Mouse (Mus musculus) liver, embryonic 15.5 days (tissue): ENCODE data around the gene Tnrc6b. TPM values are rescaled to one million over a fixed set of nuclear protein-coding genes. Genes with fewer than 3 reads are reported as not detected.
A peak's percentile ranks its signal among the peaks of the same experiment; 100 is the strongest.

ENCODE experiments used
- ATAC-seq: fragments of 200-750 bp; cut with Nextera tagmentation; 2 replicates; pipeline ENCODE4 v1.8.0; 2017; ENCODE audit warnings: moderate number of reproducible peaks, mild to moderate bottlenecking, moderate library complexity; ENCODE audit not compliant: insufficient read depth
- H3K27ac ChIP-seq: fragments of 300-500 bp; sonication (generic); replicated peaks from 2 replicates; pipeline ENCODE4 v1.5.1; 2015; ENCODE audit warnings: mild to moderate bottlenecking, inconsistent platforms
- H3K27me3 ChIP-seq: fragments of 300-500 bp; sonication (generic); 2 replicates; pipeline ENCODE4 v1.6.1; 2015; ENCODE audit warnings: mild to moderate bottlenecking, inconsistent platforms
- H3K36me3 ChIP-seq: fragments of 300-500 bp; sonication (generic); replicated peaks from 2 replicates; pipeline ENCODE4 v1.6.1; 2015; ENCODE audit warnings: moderate library complexity, mild to moderate bottlenecking, inconsistent platforms
- H3K4me1 ChIP-seq: fragments of 300-500 bp; sonication (generic); replicated peaks from 2 replicates; pipeline ENCODE4 v1.6.1; 2015; ENCODE audit warnings: inconsistent platforms
- H3K4me2 ChIP-seq: fragments of 300-500 bp; sonication (generic); 2 replicates; pipeline ENCODE4 v1.6.1; 2015; ENCODE audit warnings: moderate library complexity, mild to moderate bottlenecking, inconsistent platforms
- H3K4me3 ChIP-seq: fragments of 300-500 bp; sonication (generic); replicated peaks from 2 replicates; pipeline ENCODE4 v1.5.1; 2015; ENCODE audit warnings: mild to moderate bottlenecking, inconsistent platforms
- H3K9ac ChIP-seq: fragments of 300-500 bp; sonication (generic); 2 replicates; pipeline ENCODE4 v1.6.1; 2015; ENCODE audit warnings: moderate library complexity, mild to moderate bottlenecking, inconsistent platforms
- H3K9me3 ChIP-seq: fragments of 300-500 bp; sonication (generic); replicated peaks from 2 replicates; pipeline ENCODE4 v1.6.1; 2016; ENCODE audit warnings: inconsistent platforms
- WGBS: fragments of 180-500 bp; shearing (Covaris S2); methylation state at CpG from one replicate; pipeline ENCODE4 v1.1.7; 2015; ENCODE audit warnings: mixed read lengths; ENCODE audit not compliant: insufficient replicate concordance; 5-methylcytosine and 5-hydroxymethylcytosine counted together
- microRNA-seq: library from miRNA; unstranded; fragments of <30 nt; microRNA quantifications from one replicate; pipeline ENCODE4, GENCODE M21; 2016
- polyA plus RNA-seq: library from polyadenylated mRNA; unstranded; fragments of >200 nt; fragmentation: Nextera tagmentation; extraction: Ambion mirVana; gene quantifications from 2 replicates; pipeline ENCODE4 v1.2.1, GENCODE M21; 2015

The Tnrc6b gene
- polyA plus RNA-seq, 1 experiment from 2014 or later, result 18.3 TPM

DNA sequence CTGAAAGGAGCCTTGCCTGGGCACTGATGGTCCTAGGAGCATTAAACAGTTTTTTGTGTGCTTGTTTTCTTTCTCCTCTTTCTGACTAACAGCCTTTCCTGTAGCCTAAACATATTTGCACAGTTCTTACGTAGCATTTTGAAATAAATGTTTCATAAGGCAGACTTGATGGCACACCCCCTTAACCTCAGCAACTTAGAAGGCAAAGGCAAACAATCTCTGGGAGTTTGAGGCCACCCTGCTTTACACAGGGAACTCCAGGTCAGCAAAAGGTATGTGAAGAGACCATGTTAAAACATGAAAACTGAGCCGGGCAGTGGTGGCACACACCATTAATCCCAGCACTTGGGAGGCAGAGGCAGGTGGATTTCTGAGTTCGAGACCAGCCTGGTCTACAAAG, 264.6 kb downstream of the Tnrc6b start:
- Histone ChIP-seq H3K27ac (no peak overlapping the region), H3K4me1 (peaks cover 29% of the 10 kb centered on the region), H3K4me3 (no peak overlapping the region), H3K36me3 (no peaks in the 10 kb centered on the region), H3K4me2 (no peak overlapping the region), H3K9me3 (no peaks in the 10 kb centered on the region), H3K27me3 (no peaks in the 10 kb centered on the region), H3K9ac (no peak overlapping the region)
- 65% methylated on average over 3 of the region's 3 CpGs for WGBS
- no peak for ATAC-seq

DNA sequence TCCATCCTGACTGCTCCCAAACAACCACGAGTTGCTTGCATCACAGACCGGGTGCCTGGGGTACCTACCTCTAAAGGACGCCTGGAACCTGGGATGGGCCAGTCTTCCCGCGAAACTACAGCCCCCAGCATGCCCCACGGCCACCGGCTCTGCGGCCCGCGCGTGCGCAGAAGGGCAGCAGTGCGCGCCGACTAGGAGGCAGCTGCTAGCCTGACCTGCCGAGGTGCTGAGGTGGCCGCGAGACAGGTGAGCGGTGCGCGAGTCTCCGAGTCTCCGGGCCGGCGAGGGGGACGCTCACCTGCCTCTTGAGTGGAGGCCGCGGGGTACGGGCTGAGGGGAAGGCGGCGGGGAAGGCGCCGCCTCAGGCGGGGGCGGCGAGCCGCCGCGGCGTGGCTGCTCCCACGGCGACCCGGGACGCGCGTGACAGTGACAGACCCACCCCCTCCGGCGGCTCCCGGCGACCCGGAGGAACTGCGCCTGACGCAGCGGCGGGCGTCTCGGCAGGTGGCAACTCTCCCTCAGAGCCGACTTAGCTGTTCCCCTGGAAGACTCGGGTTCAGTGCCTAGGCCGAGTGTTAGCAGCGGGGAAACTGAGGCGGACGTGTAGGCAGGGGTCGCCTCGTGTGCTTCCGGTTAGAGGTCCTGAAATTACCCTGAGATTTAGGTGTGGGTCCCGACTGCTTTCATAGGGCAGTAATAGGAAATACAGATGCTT, 266.7 kb downstream of the Tnrc6b start, which contains the start of gene Sgsm3:
Gene Sgsm3 (plus strand): TSS at position 146 of the 715 bp plus-strand sequence.
- peak within 1 kb of the TSS; percentile 86 for H3K4me3 ChIP-seq
- under 1% methylated on average over 67 of the region's 67 CpGs for WGBS
- H3K27ac ChIP-seq, result peak within 1 kb of the TSS; percentile 38; the same call in 1 of the 2 replicates
- no peaks in the 10 kb centered on the region for H3K9me3 ChIP-seq
- peak within 1 kb of the TSS; percentile 78 for H3K9ac ChIP-seq
- peak within 1 kb of the TSS; percentile 92 for H3K4me2 ChIP-seq
- peak; percentile 87 for ATAC-seq
- H3K4me1 ChIP-seq, result peaks cover 33% of the 10 kb centered on the region
- H3K36me3 ChIP-seq, result no peaks in the 10 kb centered on the region
- H3K27me3 ChIP-seq, result no peaks in the 10 kb centered on the region

DNA sequence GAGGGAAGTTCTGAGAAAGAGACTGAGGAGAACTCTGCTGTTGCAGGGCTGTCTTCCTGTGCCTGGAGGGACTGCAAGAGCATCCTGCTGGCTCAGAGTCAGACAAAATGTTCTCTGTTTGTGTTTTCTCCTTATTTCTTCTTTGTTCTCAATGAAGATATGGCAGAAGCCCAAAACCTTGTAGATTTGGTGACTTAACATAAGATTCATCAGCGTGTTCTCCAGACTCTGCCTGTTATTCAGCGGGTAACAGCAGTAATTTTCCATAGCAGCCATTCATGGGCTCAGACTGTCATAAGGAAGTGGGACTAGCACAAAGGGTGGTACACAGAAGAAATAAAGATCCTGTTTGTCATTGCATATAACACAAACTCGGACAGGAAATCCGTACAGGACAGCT, 268.5 kb downstream of the Tnrc6b start:
- Histone ChIP-seq H3K4me1 (peaks cover 33% of the 10 kb centered on the region), H3K27ac (no peak overlapping the region), H3K9me3 (no peaks in the 10 kb centered on the region), H3K36me3 (no peaks in the 10 kb centered on the region), H3K9ac (no peak overlapping the region), H3K4me2 (no peak overlapping the region), H3K4me3 (no peak overlapping the region), H3K27me3 (no peaks in the 10 kb centered on the region)
- ATAC-seq, result no peak
- whole genome bisulfite sequencing, result 66% methylated on average over 4 of the region's 4 CpGs

DNA sequence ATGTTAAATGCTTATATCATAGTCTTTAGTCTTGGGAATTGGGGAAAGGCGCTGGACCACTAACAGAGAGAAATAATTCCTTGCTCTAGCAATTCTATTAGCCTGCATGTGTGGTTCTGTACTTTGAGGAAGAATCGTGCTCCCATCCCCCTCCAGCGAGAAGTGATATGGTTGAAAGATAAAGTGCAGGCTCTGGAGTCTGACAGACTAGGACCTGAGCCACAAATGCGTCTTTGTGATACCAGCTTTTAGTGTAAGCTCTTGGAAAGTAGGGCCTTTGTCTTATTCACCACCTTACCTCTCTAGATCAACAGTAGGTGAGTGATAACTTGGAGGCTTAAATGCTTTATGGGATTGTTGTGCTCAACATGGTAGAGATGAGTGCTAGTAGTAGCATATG, 270.1 kb downstream of the Tnrc6b start:
- Histone ChIP-seq H3K9me3 (no peaks in the 10 kb centered on the region), H3K4me2 (no peak overlapping the region), H3K4me3 (no peak overlapping the region), H3K27ac (no peak overlapping the region), H3K36me3 (no peaks in the 10 kb centered on the region), H3K27me3 (no peaks in the 10 kb centered on the region), H3K9ac (no peak overlapping the region), H3K4me1 (peaks cover 33% of the 10 kb centered on the region)
- ATAC-seq, result peak; percentile 40
- 30% methylated on average over 4 of the region's 4 CpGs for WGBS

DNA sequence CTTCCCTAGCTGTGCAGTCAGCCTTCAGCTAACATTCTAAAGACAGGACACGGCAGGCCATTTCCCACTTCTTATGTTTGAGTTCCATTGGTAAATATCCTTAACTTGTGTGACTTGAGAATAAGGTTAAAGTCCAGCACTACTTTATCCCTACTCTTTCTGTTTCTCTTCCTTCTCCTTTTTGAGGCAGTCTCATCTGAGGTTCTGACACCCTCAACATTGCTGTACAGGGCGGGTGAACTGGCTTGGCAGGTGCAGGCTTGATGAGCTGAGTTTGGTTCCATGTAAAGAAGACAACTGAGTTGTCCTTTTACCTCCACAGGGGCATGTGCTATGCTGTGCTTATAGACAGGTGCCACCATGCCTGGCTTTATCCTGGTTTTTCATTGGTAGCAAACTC, 272.2 kb downstream of the Tnrc6b start:
- no peak overlapping the region for H3K27ac ChIP-seq
- H3K36me3 ChIP-seq, result no peaks in the 10 kb centered on the region
- H3K9me3 ChIP-seq, result no peaks in the 10 kb centered on the region
- no peak overlapping the region for H3K9ac ChIP-seq
- WGBS, result 67% methylated on average over 2 of the region's 2 CpGs
- H3K4me2 ChIP-seq, result no peak overlapping the region
- no peaks in the 10 kb centered on the region for H3K27me3 ChIP-seq
- ATAC-seq, result no peak
- H3K4me1 ChIP-seq, result peaks cover 31% of the 10 kb centered on the region
- H3K4me3 ChIP-seq, result no peak overlapping the region

DNA sequence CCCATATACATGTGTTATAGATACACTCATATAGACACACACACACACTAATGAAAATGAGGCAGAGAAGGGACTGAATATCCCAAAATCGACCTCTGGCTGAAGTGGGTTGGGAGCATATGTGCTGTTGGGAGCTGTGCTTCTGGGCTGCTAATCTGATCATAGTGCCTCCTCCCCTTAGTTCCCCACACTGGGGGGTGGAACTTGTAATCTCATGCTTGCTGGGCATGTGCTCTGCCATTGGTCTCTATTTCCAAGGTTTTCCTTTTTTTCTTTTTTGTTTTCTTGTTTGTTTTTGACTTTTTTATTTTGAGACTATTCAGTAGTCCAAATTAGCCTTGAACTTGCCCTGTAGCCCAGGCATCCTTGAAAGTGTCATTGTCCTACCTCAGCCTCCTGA, 277.2 kb downstream of the Tnrc6b start:
- H3K36me3 ChIP-seq, result no peaks in the 10 kb centered on the region
- H3K9ac ChIP-seq, result no peak overlapping the region
- H3K27me3 ChIP-seq, result no peaks in the 10 kb centered on the region
- H3K4me1 ChIP-seq, result peaks cover 16% of the 10 kb centered on the region
- H3K4me2 ChIP-seq, result no peak overlapping the region
- H3K4me3 ChIP-seq, result no peak overlapping the region
- no peak for ATAC-seq
- no peaks in the 10 kb centered on the region for H3K9me3 ChIP-seq
- 9% methylated on average over 1 of the region's 1 CpGs for WGBS
- H3K27ac ChIP-seq, result no peak overlapping the region

DNA sequence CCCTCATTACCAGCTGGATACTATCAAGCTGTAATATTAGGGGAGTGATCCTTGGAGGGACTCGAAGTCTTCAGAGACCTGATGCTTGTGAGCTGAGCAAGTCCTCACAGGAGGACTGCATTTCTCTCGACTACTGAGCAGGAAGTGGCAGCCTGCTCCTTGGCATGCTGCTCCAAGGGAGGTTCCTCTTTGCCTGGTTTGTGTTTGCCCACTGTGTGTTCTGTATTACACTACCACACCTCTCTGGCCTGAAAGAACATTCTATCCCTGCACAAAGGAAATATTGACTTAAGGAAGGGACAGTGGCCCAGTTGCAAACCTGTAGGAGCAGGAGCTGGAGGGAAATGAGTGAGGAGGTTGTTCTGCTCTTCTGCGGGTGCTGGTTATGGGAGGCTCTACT, 278.6 kb downstream of the Tnrc6b start:
- H3K4me2 ChIP-seq, result no peak overlapping the region
- peaks cover 16% of the 10 kb centered on the region for H3K4me1 ChIP-seq
- 40% methylated on average over 3 of the region's 3 CpGs for WGBS
- H3K27ac ChIP-seq, result no peak overlapping the region
- no peak overlapping the region for H3K4me3 ChIP-seq
- H3K36me3 ChIP-seq, result no peaks in the 10 kb centered on the region
- H3K9me3 ChIP-seq, result no peaks in the 10 kb centered on the region
- H3K27me3 ChIP-seq, result no peaks in the 10 kb centered on the region
- no peak overlapping the region for H3K9ac ChIP-seq
- ATAC-seq, result no peak

Small RNA genes lying within 50 kb of the gene (microRNA-seq; reads per million reads assigned to microRNA genes)
- 43.1 reads per million, percentile 45 among the genes with 10 or more reads in this experiment for gene Mir5113

Other genes with a start within 250 kb of the Tnrc6b start
- gene Enthd1, start 146.2 kb upstream of the Tnrc6b start, polyA plus RNA-seq, result not detected in 2 replicates
- gene Grap2, start 138.7 kb upstream of the Tnrc6b start, polyA plus RNA-seq, result 16.8 and 23.3 TPM in 2 replicates
- 3.7 and 5.0 TPM in 2 replicates for gene Fam83f, start 39.5 kb upstream of the Tnrc6b start, polyA plus RNA-seq
- 69.9 and 70.2 TPM in 2 replicates for gene Adsl, start 237.2 kb downstream of the Tnrc6b start, polyA plus RNA-seq